Mouse (Mus musculus) spleen, postnatal 4 days (tissue): ENCODE measurements around the gene Gm40193.

ENCODE experiments used
- DNase-seq, 2 experiments: peaks; one replicate each; pipeline ENCODE4 v3.0.0; 2022; ENCODE audit warnings: low spot score in 2 of 2

Gm40193 gene

DNA sequence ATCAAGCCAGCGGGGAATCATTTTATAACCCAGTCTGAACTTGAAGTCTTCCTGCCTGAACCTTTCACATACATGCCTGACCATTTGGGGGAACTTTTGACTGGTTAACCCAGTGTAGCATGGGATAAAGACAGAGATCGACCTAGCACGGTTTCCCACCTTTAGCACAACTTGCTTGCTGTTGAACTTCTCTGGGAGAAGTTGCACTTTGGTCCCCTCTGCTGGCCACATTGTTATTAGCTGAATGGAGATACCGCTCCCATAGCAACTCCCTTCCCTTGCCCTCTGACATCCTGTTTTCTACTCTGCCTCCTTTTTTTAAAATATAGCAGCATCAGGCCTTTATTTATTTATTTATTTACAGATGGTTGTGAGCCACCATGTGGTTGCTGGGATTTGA, 26.4 kb downstream of the Gm40193 start:
- peak; percentile 68 to 82 for DNase-seq

DNA sequence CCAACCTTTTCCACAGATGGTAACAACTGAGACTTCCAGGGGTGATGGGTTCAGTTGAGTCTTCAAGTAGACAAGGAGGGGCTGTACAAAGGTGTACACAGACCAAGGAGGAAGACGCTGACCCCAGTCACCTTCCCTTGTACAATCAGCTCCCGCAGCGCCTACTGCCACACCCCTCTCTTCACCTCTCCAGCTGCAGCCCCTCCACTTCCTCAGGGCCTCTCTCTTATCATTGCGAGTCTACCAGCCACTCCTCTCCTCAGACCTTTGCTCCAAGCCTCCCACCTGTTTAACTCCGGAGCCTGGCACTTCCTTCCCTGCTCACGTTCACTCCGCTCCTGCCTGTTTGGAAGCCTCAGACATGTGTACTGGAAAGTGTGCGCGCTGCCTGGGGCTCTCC, 27.8 kb downstream of the Gm40193 start, which contains the start of gene Tm4sf5:
TSS of gene Tm4sf5 (plus strand) at position 275 of the 400 bp plus-strand sequence.
- DNase-seq, result no peak

DNA sequence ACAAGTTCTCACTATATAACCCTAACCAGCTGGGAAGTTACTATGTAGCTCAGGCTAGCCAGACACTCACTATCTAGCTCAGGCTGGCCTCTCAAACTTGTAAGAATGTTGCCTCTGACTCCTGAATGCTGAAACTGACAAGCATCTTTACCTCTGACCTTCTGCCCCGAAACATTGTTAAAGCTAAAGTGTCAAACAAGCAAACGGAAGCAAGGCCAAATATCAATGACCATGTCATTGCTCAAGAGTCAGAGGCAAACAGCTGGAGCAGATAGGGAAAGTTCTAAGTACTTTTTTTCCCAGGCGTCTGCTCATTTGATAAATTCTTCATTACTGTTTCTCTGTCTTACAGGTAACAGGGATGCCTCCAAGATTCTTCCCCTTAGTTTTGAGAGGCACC, 30.7 kb downstream of the Gm40193 start:
- no peak for DNase-seq

DNA sequence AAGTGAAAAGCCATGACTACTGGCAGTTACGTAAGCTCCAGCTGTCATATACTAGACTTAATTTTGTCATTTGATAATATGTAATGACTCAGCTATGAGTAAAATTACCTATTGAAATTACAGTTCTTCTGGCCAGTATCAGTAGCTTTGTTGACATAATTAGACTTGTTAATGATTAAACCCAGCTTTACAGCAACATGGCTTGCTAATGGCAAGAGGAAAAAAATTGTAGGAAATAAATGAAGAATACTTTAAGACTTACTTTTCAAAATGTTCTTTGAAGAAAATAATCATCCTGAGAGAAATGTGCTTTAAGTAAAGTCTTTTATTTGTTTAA, 32.3 kb downstream of the Gm40193 start:
- no peak for DNase-seq

DNA sequence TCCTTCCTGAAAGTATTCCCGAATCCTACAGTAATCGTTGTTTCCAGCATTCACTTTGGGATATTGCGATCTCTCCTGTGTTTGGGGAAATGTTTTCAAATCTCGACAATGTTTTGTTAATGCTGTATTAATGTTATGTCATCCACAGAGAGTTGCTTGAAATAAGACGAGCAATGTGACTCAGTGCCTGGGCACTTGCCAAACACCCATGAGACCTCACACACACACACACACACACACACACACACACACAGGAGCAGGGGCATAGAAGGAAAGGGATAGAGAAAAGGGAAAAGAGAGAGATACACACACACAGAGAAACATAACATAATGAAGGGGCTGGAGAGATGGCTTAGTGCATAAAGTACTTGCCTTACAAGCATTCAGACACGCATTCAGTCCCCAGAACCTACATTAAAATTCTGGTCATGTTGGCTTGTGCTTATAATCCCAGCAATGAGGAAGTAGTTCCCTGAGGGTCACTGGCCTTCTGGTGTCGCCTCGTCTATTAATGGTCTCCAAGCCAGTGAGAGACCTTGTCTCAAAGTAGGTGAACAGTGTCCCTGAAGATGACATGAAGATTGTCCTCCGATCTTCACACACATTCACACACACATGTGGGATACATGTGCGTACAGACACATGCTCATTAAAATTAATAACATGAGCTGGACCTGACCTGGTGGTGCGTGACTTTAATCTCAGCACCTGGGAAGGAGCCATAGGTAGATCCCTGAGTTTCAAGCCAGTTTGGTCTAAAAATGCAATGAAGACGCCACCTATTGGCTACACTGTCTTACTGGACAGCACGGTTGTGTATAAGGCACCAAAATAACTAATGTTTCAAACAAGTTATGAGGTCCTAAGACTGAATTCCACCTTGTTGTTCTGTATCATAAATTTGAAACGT, 32.9 kb downstream of the Gm40193 start:
- no peak for DNase-seq

GRCm38 (mm10) chr11:70489684-70490083, 43.1 kb downstream of the Gm40193 start:
- DNase-seq, result no peak

DNA sequence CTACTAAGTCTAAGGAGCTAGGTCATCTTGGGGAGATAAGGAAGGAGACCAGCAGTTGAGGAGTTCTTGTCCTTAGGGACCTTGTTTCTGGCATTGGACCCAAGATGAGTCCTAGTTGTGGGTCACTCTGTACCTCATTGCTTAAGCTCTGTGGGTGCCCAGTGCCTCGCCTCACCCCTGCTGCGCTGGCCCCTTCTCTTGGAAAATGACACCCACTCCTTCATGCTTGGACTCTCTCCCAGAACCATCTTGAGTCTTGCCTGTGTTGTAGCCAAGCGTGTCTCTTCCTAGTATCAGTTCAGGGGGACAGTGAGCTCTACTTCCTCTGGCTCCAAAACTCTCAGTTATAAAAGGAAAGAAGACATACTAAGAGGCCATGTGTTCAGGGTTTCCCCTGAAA, 43.6 kb downstream of the Gm40193 start:
- DNase-seq, result no peak

- no peak for DNase-seq
These were observed 44.9 kb downstream of the Gm40193 start for GRCm38 (mm10) chr11:70487816-70488215.

GRCm38 (mm10) chr11:70485498-70485897, 47.2 kb downstream of the Gm40193 start:
- no peak for DNase-seq
